Mouse (Mus musculus) gonadal fat pad, adult 2 months (tissue): ENCODE data around the gene Stk38l. TPM values are rescaled to one million over a fixed set of nuclear protein-coding genes. Genes with fewer than 3 reads are reported as not detected.
"Not testable (repeated sequence)": the region's sequence is repeated elsewhere in the genome, so short reads cannot be mapped to it uniquely, and the experiment has no call there.

Source experiments
- DNase-seq: peaks from one replicate; pipeline ENCODE4 v3.0.0-alpha.2; 2012; ENCODE audit warnings: low read depth
- polyA plus RNA-seq: library from polyadenylated mRNA; depleted of rRNA; stranded (reverse); fragments of >200 nt; gene quantifications from 2 replicates; pipeline ENCODE4 v1.2.3, GENCODE M21; 2012

Gene Stk38l
- polyA plus RNA-seq, 1 experiment = 5.7 TPM

DNA sequence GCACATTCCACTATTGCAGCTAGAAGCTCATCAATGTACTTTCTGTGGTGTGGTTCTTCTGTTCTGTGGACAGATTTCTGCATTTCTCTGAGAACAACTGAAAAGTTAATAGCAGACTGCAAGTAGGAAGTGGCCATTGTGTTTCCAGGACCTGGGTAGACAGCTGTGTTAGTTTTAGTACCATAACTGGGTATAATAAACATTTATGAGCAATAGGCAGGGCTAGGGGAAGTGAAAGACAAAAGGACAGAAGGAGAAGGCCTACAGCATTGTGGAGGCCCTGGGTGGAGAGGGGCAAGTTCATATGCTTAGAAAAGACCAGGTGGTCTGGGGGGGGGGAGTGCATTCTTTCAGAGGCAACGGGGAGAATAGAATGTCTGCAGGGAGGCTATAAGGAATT lies 8.8 kb downstream of the Stk38l start:
- DNase-seq = no peak

DNA sequence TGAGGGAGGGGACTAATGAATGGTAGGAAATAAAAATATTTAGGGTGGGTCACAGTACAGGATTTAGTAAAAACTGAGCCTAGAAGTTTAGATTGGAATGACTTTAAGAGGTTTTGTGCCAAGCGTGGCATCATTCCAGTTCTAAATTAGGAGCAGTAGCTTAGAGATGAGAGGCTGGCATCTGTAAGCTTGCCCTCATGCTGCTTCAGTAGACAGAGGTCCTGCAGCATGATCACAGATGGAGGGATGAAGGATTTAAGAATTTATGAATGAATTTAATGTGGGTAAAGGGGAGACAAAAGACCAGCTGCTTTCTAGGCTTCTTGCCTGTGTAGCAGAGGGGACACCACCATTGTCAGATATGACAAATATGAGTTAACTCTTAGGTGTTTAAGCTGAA lies 14.1 kb downstream of the Stk38l start:
- DNase-seq = no peak

GRCm38 (mm10) chr6:146740724-146741123 lies 15.9 kb downstream of the Stk38l start:
- DNase-seq = no peak

GRCm38 (mm10) chr6:146741986-146742635 lies 17.3 kb downstream of the Stk38l start:
- DNase-seq = no peak

GRCm38 (mm10) chr6:146744266-146744665 lies 19.5 kb downstream of the Stk38l start:
- not testable (repeated sequence) for DNase-seq

DNA sequence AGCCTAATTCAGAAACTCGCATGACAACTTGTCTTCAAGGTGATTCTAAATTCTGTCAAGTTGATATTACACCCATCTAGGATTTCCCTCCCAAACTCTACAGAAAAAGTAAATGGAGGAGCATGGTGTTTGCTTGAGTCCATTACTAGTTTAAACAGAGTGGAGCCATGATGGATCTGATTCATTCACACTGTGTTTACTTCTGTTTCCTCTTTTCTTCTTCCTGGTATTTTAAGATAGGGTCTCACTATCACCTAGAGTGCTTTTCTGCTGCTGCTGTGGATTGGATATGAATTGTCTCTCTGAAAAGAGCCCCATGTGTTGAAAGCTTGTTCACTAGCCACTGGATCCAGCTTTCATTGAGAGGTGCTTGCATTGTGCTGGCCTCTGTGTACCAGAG lies 20.4 kb downstream of the Stk38l start:
- no peak for DNase-seq

GRCm38 (mm10) chr6:146746577-146746976 lies 21.8 kb downstream of the Stk38l start:
- DNase-seq = no peak

GRCm38 (mm10) chr6:146747057-146747456 lies 22.3 kb downstream of the Stk38l start:
- DNase-seq = no peak

- no peak for DNase-seq
Measured at GRCm38 (mm10) chr6:146748271-146748670, 23.5 kb downstream of the Stk38l start.

- no peak for DNase-seq
Measured at GRCm38 (mm10) chr6:146751671-146752070, 26.9 kb downstream of the Stk38l start.

DNA sequence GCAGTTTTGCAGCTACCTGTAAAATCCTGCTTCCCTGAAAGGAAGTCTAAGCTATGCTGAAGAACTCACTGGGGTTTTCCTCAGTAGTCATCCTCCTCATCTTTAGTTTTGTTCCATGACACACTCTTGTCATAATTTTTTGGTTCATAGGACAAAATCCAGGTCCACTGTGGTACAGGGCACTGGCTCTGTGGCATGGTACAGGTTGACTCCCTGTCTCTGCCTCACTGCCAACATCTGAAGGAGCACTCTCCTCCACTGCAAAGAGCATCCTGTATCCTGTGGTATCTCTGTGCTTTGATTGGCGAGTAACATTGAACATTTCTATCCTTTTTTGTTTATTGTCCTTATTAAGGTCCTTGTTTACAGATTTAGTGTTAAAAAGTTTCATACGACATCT lies 27.4 kb downstream of the Stk38l start:
- DNase-seq = no peak

DNA sequence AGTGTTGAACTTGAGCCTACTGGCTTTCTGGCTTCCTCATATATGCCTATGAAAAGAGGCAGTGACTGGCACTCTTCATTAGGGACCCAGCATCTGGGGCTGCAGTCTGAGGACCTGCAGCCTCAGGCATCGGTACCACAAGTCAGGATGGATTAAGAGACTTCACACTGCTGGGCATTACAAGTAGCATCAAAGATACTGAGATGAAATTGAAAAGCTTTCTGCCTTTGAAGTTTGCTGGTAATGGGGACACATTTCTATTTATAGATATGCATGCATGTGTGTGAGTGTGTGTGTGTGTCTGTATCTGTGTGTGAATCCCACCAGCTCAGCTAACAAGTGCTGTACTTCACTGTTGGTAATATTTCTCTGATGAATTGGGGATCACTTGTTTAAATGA lies 27.8 kb downstream of the Stk38l start:
- DNase-seq = no peak

- DNase-seq = no peak
Measured at GRCm38 (mm10) chr6:146753560-146754160, 28.9 kb downstream of the Stk38l start.

GRCm38 (mm10) chr6:146755136-146755535 lies 30.3 kb downstream of the Stk38l start:
- DNase-seq = no peak

DNA sequence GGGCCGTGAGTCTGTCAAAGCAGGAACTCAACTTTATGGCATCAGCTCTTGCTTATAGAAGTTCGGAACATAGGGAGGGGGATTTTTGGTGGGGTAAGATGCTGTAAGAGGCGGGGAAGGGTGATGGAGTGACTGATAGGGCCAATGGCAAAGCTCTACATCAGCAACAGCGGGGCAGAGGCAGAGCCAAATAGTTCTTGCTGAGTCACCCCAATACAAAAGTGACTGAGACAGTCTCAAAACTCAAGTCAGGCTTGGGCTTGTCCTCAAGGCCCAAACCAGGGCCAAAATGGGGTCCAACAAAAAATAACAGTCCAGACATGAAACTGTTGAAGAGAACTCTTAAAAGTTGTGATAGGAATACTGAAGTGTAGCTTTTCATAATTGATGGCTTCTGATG lies 30.9 kb downstream of the Stk38l start:
- DNase-seq = no peak

GRCm38 (mm10) chr6:146759027-146759426 lies 34.2 kb downstream of the Stk38l start:
- DNase-seq = no peak

DNA sequence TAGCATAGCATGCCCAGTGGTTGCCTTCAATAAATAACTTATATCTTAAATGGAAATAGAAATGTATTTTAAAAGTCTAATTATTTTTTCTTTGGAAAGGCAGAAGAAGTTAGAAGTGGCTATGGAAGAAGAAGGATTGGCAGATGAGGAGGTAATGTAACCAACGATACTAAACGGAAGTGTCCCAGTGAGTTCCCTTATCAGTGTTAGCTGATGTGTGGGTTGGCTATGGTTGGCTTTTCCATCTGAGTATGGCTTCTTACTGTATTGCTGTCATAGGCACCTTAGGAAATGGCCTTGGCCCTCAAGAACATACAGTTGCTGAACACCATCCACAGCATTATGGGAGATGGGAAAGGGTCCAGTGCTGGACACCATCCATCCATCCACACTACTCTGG lies 35.2 kb downstream of the Stk38l start:
- DNase-seq = no peak

DNA sequence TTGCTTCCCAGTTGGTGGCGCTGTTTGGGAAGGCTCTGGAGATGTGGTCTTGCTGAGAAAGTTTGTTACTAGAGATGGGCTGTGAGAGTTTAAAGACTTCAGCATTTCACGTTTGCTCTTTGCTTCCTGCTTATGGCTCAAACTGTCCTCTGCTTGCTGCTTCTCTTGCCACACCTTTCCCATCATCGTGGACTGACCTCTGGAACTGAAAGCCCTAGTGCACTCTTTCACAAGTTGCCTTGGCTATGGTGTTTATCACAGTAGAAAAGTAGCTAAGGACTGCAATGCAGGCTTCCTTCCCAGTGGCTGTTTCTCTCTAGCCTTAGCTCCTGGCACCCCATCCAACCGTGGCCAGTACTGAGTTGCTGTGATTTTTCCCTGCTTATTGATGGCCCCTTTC lies 35.9 kb downstream of the Stk38l start:
- DNase-seq = no peak

DNA sequence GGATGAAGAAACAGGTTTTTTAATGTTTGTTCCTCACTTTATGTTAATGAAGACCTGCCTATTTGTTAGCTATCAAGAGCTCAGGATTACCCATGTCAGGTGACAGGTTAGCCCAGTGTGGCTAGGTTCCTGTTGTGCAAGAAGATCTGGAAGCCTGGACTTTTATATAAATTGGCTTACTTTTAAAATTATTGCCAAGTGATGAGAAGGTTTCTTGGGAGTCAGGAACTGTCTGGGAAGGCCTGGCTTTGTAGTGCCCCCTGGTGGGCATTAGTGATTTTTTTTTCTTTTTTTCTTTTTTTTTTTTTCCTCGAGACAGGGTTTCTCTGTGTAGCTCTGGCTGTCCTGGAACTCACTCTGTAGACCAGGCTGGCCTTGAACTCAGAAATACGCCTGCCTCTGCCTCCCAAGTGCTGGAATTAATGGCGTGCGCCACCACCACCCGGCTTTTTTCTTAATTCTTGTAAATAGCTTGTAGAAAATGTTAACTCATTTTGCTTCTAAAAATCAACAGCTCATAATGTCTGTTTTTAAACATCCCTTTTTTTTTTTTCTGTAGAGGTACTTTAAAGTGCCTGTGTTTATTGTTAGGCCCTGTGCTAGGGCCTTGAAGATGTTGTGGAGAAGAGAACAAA lies 37.6 kb downstream of the Stk38l start:
- no peak for DNase-seq

- no peak for DNase-seq
Measured at GRCm38 (mm10) chr6:146764593-146764992, 39.8 kb downstream of the Stk38l start.

DNA sequence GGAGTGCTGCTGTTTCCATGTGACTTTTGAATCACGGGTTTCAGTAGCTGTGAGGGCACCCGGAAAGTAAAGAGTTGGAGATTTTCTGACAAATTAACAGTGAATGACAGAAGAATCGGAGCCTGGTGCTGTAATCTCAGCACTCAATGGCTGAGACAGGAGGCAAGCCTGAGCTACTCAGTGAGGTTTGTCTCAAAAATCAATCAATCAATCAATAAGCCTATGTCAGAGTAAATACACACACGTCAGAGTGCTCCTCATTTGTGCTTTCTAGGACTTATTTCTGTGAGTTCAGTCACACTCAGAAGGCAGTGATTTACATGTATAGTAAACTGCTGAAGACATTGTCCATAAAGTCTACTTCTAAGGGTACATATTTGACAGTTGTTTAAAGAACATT lies 40.5 kb downstream of the Stk38l start:
- DNase-seq = no peak

GRCm38 (mm10) chr6:146768813-146769404 lies 44.1 kb downstream of the Stk38l start:
- DNase-seq = no peak
